Mouse (Mus musculus) spleen, postnatal 10 days (tissue): ENCODE data around the gene 1700016D06Rik.
"Not testable (repeated sequence)": the region's sequence is repeated elsewhere in the genome, so short reads cannot be mapped to it uniquely, and the experiment has no call there.

Experiments
- DNase-seq, 2 experiments: peaks; one replicate each; pipeline ENCODE4 v3.0.0; 2021 to 2022; ENCODE audit warnings: low spot score in 2 of 2

The 1700016D06Rik gene

GRCm38 (mm10) chr8:11701428-11701827 lies 565 bp upstream of the 1700016D06Rik start:
- no peak for DNase-seq

- peak; percentile 54 to 82 for DNase-seq
These were observed 517 bp downstream of the 1700016D06Rik start for GRCm38 (mm10) chr8:11700060-11701032.

- no peak for DNase-seq
These were observed 1.3 kb downstream of the 1700016D06Rik start for GRCm38 (mm10) chr8:11699442-11700001.

GRCm38 (mm10) chr8:11697467-11697866 lies 3.4 kb downstream of the 1700016D06Rik start:
- DNase-seq, result no peak

DNA sequence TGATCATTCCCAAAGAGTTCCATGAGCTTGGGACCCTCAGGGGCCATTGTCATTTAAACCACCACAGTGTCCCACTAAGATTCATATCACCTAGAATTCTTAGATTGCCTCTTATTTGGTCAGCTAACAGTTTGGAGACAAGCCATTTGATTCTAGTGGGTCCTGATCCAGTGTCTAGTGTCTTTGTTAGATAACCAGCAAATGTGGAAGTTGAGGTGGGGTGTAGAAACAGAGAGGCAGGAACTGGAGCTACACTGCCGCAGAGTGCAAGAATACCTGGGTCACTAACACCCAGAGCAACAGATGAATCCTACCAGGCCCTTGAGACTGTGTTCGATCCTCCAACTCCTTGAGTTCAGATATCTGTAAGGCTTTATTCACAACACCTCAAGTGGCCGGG lies 4.7 kb downstream of the 1700016D06Rik start:
- no peak for DNase-seq

DNA sequence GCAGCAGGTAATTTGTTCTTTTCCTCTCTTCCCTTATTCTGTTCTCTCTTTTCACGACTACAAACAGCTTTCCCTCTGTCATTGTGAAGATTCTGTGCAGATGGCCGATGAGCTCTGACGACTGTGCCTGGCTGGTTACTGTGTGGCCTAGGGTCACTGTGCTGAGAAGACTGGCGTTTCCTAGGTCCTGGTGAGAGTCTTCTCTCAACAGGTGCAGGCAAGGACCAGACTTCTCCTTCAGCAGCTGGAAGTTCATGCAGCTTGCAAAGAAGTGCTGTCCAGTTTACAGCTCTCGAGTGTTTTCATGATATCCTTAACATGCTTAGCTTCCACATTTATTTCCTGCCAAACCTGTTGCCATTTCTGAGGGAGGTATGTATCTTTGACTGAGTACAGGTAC lies 6.9 kb downstream of the 1700016D06Rik start:
- no peak for DNase-seq

DNA sequence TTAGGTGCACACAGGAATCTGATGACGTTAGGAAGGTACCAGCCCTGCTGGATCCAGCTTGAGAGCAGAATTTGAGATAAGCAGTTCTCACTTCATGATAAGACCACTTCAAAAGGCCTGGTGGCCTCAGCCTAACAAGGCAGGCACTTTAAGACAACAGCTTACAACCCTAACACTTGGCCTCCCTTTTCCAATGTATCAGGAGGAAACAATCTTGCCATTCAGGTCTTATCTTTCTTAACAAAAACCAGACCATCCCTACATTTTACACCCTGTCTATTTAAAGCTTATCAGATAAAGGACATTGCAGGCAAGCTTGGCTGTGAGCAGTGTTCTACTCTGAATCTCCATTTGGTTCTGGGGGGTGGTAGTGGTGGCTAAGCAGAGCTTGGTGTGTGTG lies 8.4 kb downstream of the 1700016D06Rik start:
- DNase-seq, result no peak

DNA sequence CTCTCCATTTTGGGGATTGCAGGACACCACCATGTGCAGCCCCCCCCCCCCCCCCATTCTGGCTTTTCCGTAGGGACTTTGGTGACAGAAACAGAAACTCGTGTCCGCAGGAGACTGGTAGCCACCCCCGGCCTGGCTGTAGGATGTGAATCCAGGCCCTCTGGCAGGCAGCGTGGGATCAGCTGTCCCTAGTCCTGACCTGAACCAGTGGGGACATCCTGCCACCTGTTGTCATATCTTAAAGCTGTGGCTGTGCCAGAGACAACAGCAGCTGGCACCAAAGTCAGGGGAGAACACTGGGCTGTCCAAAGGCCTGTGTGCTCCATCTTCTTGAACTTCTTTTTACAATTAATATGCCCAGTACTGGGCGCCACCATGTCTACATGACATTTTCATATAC lies 9.1 kb downstream of the 1700016D06Rik start:
- DNase-seq, result no peak

- DNase-seq, result no peak
These were observed 9.6 kb downstream of the 1700016D06Rik start for GRCm38 (mm10) chr8:11691284-11691683.

GRCm38 (mm10) chr8:11689945-11690344 lies 10.9 kb downstream of the 1700016D06Rik start:
- DNase-seq, result no peak

GRCm38 (mm10) chr8:11687251-11687650 lies 13.6 kb downstream of the 1700016D06Rik start:
- DNase-seq, result no peak

DNA sequence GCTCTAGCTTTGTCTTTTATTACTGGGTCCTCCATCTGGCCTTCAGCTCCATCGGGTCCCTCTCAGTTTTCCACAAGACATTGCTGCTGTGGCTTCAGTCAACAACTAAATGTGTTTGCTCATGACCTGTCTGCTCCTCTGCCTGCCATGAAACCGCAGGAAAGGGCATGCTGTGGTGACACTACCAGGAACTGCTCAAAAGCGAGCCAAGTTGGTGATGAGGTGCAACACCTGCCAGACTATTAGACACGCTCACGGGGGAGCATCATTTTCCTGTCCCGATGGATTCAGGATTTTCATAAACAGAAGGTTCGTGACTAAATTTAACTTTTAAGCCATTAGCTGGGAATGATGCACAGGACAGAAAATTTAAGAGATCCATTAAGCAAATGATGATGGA lies 16.3 kb downstream of the 1700016D06Rik start:
- no peak for DNase-seq

DNA sequence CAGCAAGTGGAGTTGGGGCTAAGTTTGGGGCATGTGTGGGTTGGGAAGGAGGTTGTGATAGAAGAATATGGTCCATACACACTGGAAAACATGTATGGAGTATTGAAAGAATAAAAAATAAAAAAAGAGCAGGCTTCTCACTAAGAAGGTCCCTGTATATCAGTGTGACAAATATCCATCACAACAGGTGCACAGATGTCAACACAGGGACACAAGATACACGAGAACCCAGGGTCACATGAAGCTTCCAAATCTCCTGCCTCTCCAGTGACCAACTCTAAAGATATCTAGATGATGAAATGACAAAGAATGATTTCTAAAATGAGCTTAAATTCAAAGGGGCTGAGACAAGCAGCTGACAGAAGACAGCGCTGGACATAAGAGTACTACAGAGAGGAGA lies 32.6 kb downstream of the 1700016D06Rik start:
- no peak for DNase-seq

DNA sequence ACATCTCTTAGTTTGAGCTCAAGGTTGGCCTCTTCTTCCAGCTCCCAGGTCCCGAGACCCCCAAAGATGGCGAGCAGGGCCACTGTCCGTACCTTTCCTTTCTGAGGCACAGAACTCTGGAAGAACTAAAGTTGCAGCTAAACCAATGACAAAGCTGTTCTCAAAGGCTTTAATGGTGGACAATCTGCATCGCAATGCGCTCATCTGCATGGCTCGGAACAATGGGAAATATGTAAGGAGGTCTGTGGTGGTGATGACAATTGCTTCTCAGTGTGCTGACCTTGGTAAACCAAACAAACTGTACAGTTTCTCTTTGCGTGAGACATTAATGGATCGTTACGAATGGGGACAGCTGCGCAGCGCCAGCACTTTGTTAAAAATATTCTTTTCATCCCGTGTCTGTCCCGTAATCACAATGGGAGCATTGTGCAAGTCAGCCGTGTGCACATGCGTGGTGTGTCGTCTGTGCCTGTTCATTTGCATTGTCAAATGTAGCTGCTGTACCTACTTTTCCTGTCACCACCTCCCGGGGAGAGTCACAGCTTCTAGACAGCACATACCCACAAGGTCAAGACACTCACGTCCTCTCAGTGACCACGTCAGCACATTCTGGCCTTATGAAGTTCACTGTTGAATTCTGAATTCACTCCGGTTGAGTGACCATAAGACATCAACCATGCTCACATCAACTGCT lies 34.7 kb downstream of the 1700016D06Rik start:
- DNase-seq, result not testable (repeated sequence)

DNA sequence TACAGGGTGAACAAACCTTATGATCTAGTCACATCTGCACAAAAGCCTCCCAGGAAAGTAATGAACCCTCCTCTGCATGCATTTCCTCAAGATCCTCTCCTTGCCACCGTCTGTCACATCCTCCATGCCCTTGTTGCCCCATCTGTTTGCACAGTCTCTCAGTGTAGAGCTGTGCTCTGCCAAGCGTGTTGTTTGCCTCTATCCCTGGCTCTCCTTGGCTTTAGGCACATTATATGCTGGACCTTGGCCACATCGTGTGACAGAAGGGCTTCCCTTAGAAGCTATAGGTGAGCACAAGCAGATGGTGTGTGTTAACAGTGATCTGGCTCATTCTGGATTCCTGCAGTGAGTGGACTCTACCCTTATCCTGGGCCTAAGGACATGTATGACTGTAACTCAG lies 38.9 kb downstream of the 1700016D06Rik start:
- DNase-seq, result no peak

- no peak for DNase-seq
These were observed 50.8 kb downstream of the 1700016D06Rik start for GRCm38 (mm10) chr8:11650021-11650420.

- DNase-seq, result no peak
These were observed 57.7 kb downstream of the 1700016D06Rik start for GRCm38 (mm10) chr8:11643123-11643522.

DNA sequence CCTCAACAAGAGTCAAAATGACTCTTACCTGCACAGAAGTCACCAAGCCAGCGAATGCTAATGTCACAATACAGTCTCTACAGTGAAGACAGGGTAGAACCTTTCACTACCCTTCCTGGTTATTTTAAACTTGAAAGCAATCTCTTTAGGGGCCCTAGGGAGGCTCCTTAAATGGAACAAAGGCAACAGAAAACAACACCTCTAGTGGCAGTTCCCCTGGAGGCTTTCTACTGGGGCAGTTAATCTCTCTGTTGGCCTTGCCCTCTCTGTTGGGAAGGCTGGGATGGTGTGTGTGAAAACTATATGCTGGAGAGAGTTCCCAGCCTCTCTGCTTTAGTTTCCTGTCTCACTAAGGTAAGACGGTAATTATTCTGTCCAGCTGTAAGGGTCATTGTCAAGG lies 60.3 kb downstream of the 1700016D06Rik start:
- DNase-seq, result no peak

DNA sequence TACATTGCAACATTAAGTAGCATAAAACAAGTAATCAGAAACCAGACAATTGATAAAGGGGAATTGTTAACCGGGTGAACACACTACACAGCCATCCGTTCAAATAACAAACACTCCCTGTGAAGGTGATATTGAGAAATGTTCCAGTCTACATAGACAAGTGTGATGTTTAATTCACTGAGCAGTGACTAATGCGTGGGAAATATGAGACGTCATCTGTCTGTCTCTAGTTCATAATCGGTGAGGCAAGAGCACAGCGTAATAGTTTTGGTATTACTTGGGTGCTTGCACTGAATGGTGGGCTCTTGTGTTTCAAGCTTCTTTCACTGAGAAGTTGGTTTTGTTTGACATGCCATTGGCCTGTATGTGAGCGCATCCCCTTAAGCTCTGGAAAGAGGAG lies 63.3 kb downstream of the 1700016D06Rik start:
- no peak for DNase-seq

GRCm38 (mm10) chr8:11636324-11637057 lies 64.4 kb downstream of the 1700016D06Rik start:
- DNase-seq, result peak; percentile 50 to 78

- DNase-seq, result peak; percentile 97
These were observed 65.2 kb downstream of the 1700016D06Rik start, which contains the start of gene Ankrd10 for GRCm38 (mm10) chr8:11635611-11636081. Ankrd10 (minus strand) TSS chr8:11635757.
